Mouse (Mus musculus) kidney, adult 2 months (tissue): Measurements from ENCODE around the gene Cox19. TPM values are rescaled to one million over a fixed set of nuclear protein-coding genes. Genes with fewer than 3 reads are reported as not detected.

Source experiments
- DNase-seq: peaks from one replicate; pipeline ENCODE4 v3.0.0; 2021
- H3K27ac ChIP-seq: fragments of 200-500 bp; 2 replicates; pipeline ENCODE4 v1.5.1; 2012; ENCODE audit warnings: low read depth, low read length, control low read depth, inconsistent platforms; ENCODE audit not compliant: insufficient read depth
- H3K27me3 ChIP-seq: fragments of 200-500 bp; replicated peaks from 2 replicates; pipeline ENCODE4 v1.6.1; 2012; ENCODE audit warnings: mild to moderate bottlenecking, moderate library complexity, low read length, inconsistent platforms; ENCODE audit not compliant: control insufficient read depth, insufficient read depth
- H3K36me3 ChIP-seq: fragments of 200-500 bp; 2 replicates; pipeline ENCODE4 v1.6.1; 2012; ENCODE audit warnings: mild to moderate bottlenecking, moderate library complexity, low read length, inconsistent platforms; ENCODE audit not compliant: control insufficient read depth, insufficient read depth
- H3K4me1 ChIP-seq: fragments of 200-500 bp; 2 replicates; pipeline ENCODE4 v1.6.1; 2011; ENCODE audit warnings: low read length; ENCODE audit not compliant: control insufficient read depth, insufficient read depth
- H3K4me3 ChIP-seq: fragments of 200-500 bp; 2 replicates; pipeline ENCODE4 v1.5.1; 2011; ENCODE audit warnings: mild to moderate bottlenecking, low read depth, low read length, control low read depth; ENCODE audit not compliant: insufficient read depth
- CTCF ChIP-seq: fragments of 200-500 bp; conservative IDR thresholded peaks from 2 replicates; pipeline ENCODE4 v1.5.1; 2011; ENCODE audit warnings: low read depth, mild to moderate bottlenecking, control low read depth, low read length, moderate library complexity, mixed read lengths; ENCODE audit not compliant: insufficient read depth, insufficient read length
- POLR2A ChIP-seq: fragments of 200-500 bp; IDR thresholded peaks from one replicate; pipeline ENCODE4 v1.6.1; 2011; ENCODE audit warnings: low read depth, low read length, control low read depth
- WGBS: fragments of 180-500 bp; shearing (Covaris S2); methylation state at CpG from one replicate; pipeline ENCODE4 v1.1.7; 2018; 5-methylcytosine and 5-hydroxymethylcytosine counted together
- polyA plus RNA-seq: library from polyadenylated mRNA; depleted of rRNA; stranded (reverse); fragments of >200 nt; gene quantifications from 2 replicates; pipeline ENCODE4 v1.2.3, GENCODE M21; 2012

Gene Cox19
- polyA plus RNA-seq, 1 experiment, result 114 TPM

- no peak for DNase-seq
- Histone ChIP-seq H3K36me3 (no peaks in the 10 kb centered on the region), H3K4me1 (peaks cover 46% of the 10 kb centered on the region), H3K4me3 (no peak overlapping the region), H3K27me3 (no peaks in the 10 kb centered on the region), H3K27ac (peak overlapping the region; percentile 93)
- WGBS, result 73% methylated on average over 4 of the region's 4 CpGs
- TF ChIP-seq CTCF (no peak), POLR2A (no peak)
These were observed 16.8 kb upstream of the Cox19 start for GRCm38 (mm10) chr5:139367884-139368458.

GRCm38 (mm10) chr5:139366484-139366883, 15.3 kb upstream of the Cox19 start:
- TF ChIP-seq POLR2A (no peak), CTCF (no peak)
- H3K27ac ChIP-seq, result no peak overlapping the region
- H3K4me3 ChIP-seq, result no peak overlapping the region
- DNase-seq, result no peak
- H3K36me3 ChIP-seq, result no peaks in the 10 kb centered on the region
- 82% methylated on average over 11 of the region's 11 CpGs for WGBS
- no peaks in the 10 kb centered on the region for H3K27me3 ChIP-seq
- peaks cover 40% of the 10 kb centered on the region for H3K4me1 ChIP-seq

DNA sequence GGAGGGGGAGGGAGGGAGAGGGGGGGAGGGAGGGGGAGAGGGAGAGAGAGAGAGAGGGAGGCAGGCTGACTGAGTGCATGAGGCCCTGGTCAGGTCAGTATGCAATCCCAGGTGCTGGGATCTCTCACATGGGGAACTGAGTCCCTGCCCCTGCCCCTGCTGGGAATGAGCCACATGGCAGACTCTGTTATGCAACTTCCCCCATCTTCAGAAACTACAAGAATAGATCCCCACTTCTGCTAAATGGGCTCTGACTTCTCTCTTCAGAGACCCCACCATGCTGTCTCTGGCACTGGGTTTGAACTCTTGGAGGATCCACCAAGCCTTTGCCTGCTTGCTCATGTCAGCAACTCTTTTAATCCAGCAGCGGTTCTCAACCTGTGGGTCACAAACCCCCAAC, 14.6 kb upstream of the Cox19 start:
- DNase-seq, result peak; percentile 34
- 81% methylated on average over 1 of the region's 1 CpGs for WGBS
- no peaks in the 10 kb centered on the region for H3K27me3 ChIP-seq
- H3K27ac ChIP-seq, result no peak overlapping the region
- TF ChIP-seq CTCF, result no peak
- no peak for TF ChIP-seq POLR2A
- H3K4me1 ChIP-seq, result peaks cover 35% of the 10 kb centered on the region
- no peaks in the 10 kb centered on the region for H3K36me3 ChIP-seq
- H3K4me3 ChIP-seq, result no peak overlapping the region

- peaks cover 28% of the 10 kb centered on the region for H3K4me1 ChIP-seq
- no peaks in the 10 kb centered on the region for H3K27me3 ChIP-seq
- 11% methylated on average over 5 of the region's 5 CpGs for WGBS
- H3K27ac ChIP-seq, result peak overlapping the region; percentile 60
- no peaks in the 10 kb centered on the region for H3K36me3 ChIP-seq
- no peak overlapping the region for H3K4me3 ChIP-seq
- no peak for TF ChIP-seq POLR2A
- no peak for TF ChIP-seq CTCF
- DNase-seq, result peak; percentile 21
These were observed 13.8 kb upstream of the Cox19 start for GRCm38 (mm10) chr5:139364911-139365571.

DNA sequence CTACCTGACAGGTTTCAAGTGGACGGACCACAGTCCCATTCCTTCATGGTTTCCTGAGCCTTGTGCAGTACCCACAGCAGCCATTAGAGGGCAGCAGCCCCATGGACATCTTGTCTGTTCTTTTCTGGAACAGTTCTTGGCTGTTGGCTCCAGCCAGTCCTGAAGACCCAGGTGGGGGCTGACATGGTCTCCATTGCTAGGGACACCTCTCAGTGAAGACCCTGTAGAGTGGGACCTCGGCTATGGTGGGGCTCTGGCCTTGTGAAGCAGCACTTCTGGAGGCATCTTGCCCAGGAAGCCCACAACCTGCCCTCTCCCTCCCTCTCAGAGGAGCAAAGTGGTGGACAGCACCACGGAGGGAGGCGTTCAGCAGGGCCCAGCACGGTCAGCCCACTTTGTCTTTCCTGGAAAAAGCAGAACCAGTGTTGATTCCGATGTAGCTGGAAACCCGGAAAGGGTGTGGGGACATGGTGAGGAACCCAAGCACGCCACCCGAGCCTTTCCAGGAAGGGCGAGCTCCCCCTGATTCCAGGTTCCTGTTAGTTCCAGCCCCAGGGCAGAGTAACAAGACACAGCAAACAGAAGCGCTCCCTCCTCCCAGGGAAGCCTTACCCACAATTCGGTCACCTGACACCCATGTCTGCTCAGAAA, 13.2 kb upstream of the Cox19 start:
- Histone ChIP-seq H3K36me3 (no peaks in the 10 kb centered on the region), H3K27ac (peak overlapping the region; percentile 60), H3K4me3 (no peak overlapping the region), H3K27me3 (no peaks in the 10 kb centered on the region), H3K4me1 (peaks cover 22% of the 10 kb centered on the region)
- TF ChIP-seq POLR2A, result no peak
- TF ChIP-seq CTCF, result peak; percentile 99
- DNase-seq, result peak; percentile 95
- 8% methylated on average over 12 of the region's 12 CpGs for WGBS

GRCm38 (mm10) chr5:139363858-139364257, 12.6 kb upstream of the Cox19 start:
- TF ChIP-seq POLR2A (no peak), CTCF (no peak)

GRCm38 (mm10) chr5:139359244-139359643, 8.0 kb upstream of the Cox19 start:
- no peak for TF ChIP-seq CTCF
- no peak for TF ChIP-seq POLR2A
- Histone ChIP-seq H3K4me3 (no peak overlapping the region), H3K36me3 (no peaks in the 10 kb centered on the region), H3K4me1 (no peaks in the 10 kb centered on the region; the same call in 1 of the 2 replicates), H3K27ac (no peak overlapping the region), H3K27me3 (no peaks in the 10 kb centered on the region)
- no peak for DNase-seq
- 80% methylated on average over 5 of the region's 5 CpGs for WGBS

More at GRCm38 (mm10) chr5:139363858-139364257, 12.6 kb upstream of the Cox19 start:
- Histone ChIP-seq H3K36me3 (no peaks in the 10 kb centered on the region), H3K27me3 (no peaks in the 10 kb centered on the region), H3K27ac (no peak overlapping the region), H3K4me3 (no peak overlapping the region), H3K4me1 (peaks cover 19% of the 10 kb centered on the region)
- WGBS, result 46% methylated on average over 7 of the region's 7 CpGs
- peak; percentile 12 for DNase-seq
